Mouse (Mus musculus) heart, adult 2 months (tissue): ENCODE results near the gene Pank4. TPM values are rescaled to one million over a fixed set of nuclear protein-coding genes. Genes with fewer than 3 reads are reported as not detected.

Experiments
- DNase-seq, 2 experiments: peaks; one replicate each; pipeline ENCODE4 v3.0.0; 2021
- H3K27ac ChIP-seq: fragments of 200-600 bp; 2 replicates; pipeline ENCODE4 v1.8.1; 2022
- H3K27me3 ChIP-seq: fragments of 200-500 bp; 2 replicates; pipeline ENCODE4 v1.6.1; 2012; ENCODE audit warnings: mild to moderate bottlenecking, low read length, inconsistent platforms, mixed read lengths; ENCODE audit not compliant: control insufficient read depth, insufficient read depth
- H3K36me3 ChIP-seq: fragments of 200-500 bp; 2 replicates; pipeline ENCODE4 v1.6.1; 2012; ENCODE audit warnings: low read length, inconsistent platforms; ENCODE audit not compliant: control insufficient read depth, insufficient read depth
- H3K4me1 ChIP-seq: fragments of 200-500 bp; 2 replicates; pipeline ENCODE4 v1.6.1; 2011; ENCODE audit warnings: low read length; ENCODE audit not compliant: control insufficient read depth, insufficient read depth
- H3K4me3 ChIP-seq: fragments of 200-600 bp; 2 replicates; pipeline ENCODE4 v1.8.1; 2022
- H3K79me2 ChIP-seq: fragments of 200-500 bp; replicated peaks from 2 replicates; pipeline ENCODE4 v1.6.1; 2012; ENCODE audit warnings: mild to moderate bottlenecking, inconsistent platforms, low read length, moderate library complexity, mixed read lengths; ENCODE audit not compliant: control insufficient read depth, insufficient read depth
- H3K9ac ChIP-seq: fragments of 200-500 bp; 2 replicates; pipeline ENCODE4 v1.6.1; 2012; ENCODE audit warnings: low read depth, mild to moderate bottlenecking, control low read depth, inconsistent platforms, low read length, mixed read lengths
- CTCF ChIP-seq: fragments of 200-600 bp; IDR thresholded peaks from 2 replicates; pipeline ENCODE4 v1.8.1; 2022; ENCODE audit warnings: antibody characterized with exemption, mild to moderate bottlenecking, moderate library complexity
- EP300 ChIP-seq: fragments of 200-500 bp; IDR thresholded peaks from 2 replicates; pipeline ENCODE4 v1.6.1; 2011; ENCODE audit warnings: low read depth, low read length, control low read depth; ENCODE audit not compliant: insufficient read depth
- POLR2A ChIP-seq: fragments of 200-500 bp; IDR thresholded peaks from 2 replicates; pipeline ENCODE4 v1.6.1; 2011; ENCODE audit warnings: mild to moderate bottlenecking, low read depth, low read length, control low read depth; ENCODE audit not compliant: insufficient read depth
- WGBS: fragments of 180-500 bp; shearing (Covaris S2); methylation state at CpG from one replicate; pipeline ENCODE4 v1.1.7; 2018; 5-methylcytosine and 5-hydroxymethylcytosine counted together
- intact Hi-C: fragments of 180-260 bp; cut with DNase I; formaldehyde crosslinking; loops from one replicate; pipeline ENCODE4 v1.15.1; 2025
- polyA plus RNA-seq: library from polyadenylated mRNA; depleted of rRNA; stranded (reverse); fragments of >200 nt; gene quantifications from 2 replicates; pipeline ENCODE4 v1.2.3, GENCODE M21; 2012
- total RNA-seq, 2 experiments: library from RNA; stranded (reverse); gene quantifications; 2 replicates each; pipeline ENCODE4 v1.2.3; 2021

Gene Pank4
- total and polyA plus RNA-seq, 3 experiments: 40.7 to 59.6 (median 43.9) TPM

DNA sequence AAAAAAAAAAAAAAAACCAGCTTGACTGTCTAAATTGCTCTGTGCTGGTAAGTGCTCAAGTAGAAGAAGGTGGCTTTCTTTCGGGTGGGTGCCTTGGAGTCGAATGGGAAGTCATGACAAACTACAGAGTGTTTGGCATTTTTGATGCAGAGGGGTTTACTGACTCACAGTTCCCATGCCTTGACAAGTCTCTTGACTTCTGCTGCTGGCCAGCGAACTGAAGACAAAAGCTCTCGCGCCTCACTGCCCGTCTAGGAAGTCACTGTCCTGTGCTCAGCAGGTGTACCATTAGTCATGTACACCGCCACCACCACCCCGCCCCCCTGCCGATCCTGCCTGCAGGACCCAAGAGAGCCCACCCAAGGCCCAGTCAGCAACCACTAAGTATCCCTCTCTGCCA is 7.3 kb upstream of the Pank4 start:
- intact Hi-C loops: no loop called here
- Histone ChIP-seq H3K27me3 (peaks cover 16% of the 10 kb centered on the region), H3K4me1 (no peaks in the 10 kb centered on the region; the same call in 1 of the 2 replicates), H3K9ac (no peak overlapping the region), H3K79me2 (no peaks in the 10 kb centered on the region), H3K4me3 (no peak overlapping the region), H3K36me3 (no peaks in the 10 kb centered on the region), H3K27ac (no peak overlapping the region)
- TF ChIP-seq EP300 (no peak), POLR2A (no peak), CTCF (no peak)
- no peak for DNase-seq
- WGBS: 49% methylated on average over 9 of the region's 9 CpGs

DNA sequence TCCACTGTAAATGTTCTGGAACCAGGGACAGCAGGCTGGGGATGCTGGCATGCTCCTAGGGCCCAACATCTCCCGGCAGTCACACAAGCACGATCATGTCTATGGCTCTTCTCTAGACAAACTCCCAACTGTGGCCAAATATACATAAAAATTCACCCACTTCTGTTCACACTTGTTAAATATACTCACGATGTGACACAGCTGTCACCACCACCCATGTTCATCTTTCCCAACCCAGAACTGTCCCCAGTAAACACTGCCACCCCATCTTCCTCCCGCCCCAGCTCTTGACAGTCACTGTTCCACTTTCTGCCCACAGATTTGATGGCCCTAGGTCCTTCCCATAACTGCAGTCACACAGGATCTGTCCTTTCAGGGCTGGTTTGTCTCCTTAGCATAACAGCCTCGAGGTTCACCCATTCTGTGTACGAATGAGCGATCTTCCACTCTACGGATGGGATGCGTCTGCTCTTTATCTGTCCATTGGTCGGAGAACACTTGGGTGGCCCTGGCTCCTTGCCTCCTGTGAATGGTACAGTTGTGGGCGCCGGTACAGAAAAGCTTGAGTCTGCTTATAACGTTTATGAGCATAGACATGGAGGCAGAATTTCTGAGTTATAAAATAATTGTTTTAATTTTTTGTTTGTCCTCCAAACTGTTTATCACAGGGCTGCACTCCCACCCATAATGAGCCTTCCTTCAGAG is 6.5 kb upstream of the Pank4 start:
- 56% methylated on average over 13 of the region's 13 CpGs for WGBS
- no peak overlapping the region for H3K27ac ChIP-seq
- H3K79me2 ChIP-seq: no peaks in the 10 kb centered on the region
- H3K4me3 ChIP-seq: no peak overlapping the region
- peaks cover 16% of the 10 kb centered on the region for H3K27me3 ChIP-seq
- no peaks in the 10 kb centered on the region; the same call in 1 of the 2 replicates for H3K4me1 ChIP-seq
- H3K36me3 ChIP-seq: no peaks in the 10 kb centered on the region
- DNase-seq: no peak
- H3K9ac ChIP-seq: no peak overlapping the region
- TF ChIP-seq EP300: no peak
- TF ChIP-seq POLR2A: no peak
- no peak for TF ChIP-seq CTCF
- intact Hi-C loops: no loop called here

- Histone ChIP-seq H3K9ac (no peak overlapping the region), H3K4me3 (no peak overlapping the region), H3K79me2 (no peaks in the 10 kb centered on the region), H3K27ac (no peak overlapping the region), H3K4me1 (no peaks in the 10 kb centered on the region; the same call in none of the 2 replicates), H3K27me3 (peaks cover 13% of the 10 kb centered on the region), H3K36me3 (no peaks in the 10 kb centered on the region)
- intact Hi-C loops: no loop called here
- 6% methylated on average over 15 of the region's 15 CpGs for WGBS
- no peak for TF ChIP-seq POLR2A
- TF ChIP-seq EP300: no peak
- TF ChIP-seq CTCF: no peak
- DNase-seq: no peak
These were observed 5.8 kb upstream of the Pank4 start for GRCm38 (mm10) chr4:154958171-154958570.

- H3K79me2 ChIP-seq: no peaks in the 10 kb centered on the region
- WGBS: 31% methylated on average over 8 of the region's 8 CpGs
- peaks cover 13% of the 10 kb centered on the region for H3K27me3 ChIP-seq
- H3K27ac ChIP-seq: no peak overlapping the region
- DNase-seq: no peak
- no peak overlapping the region for H3K4me3 ChIP-seq
- intact Hi-C loops: no loop called here
- TF ChIP-seq EP300: no peak
- TF ChIP-seq CTCF: no peak
- no peak for TF ChIP-seq POLR2A
- H3K36me3 ChIP-seq: no peaks in the 10 kb centered on the region
- no peak overlapping the region for H3K9ac ChIP-seq
- H3K4me1 ChIP-seq: peaks cover under 1% of the 10 kb centered on the region
These were observed 5.3 kb upstream of the Pank4 start for GRCm38 (mm10) chr4:154958621-154959020.

DNA sequence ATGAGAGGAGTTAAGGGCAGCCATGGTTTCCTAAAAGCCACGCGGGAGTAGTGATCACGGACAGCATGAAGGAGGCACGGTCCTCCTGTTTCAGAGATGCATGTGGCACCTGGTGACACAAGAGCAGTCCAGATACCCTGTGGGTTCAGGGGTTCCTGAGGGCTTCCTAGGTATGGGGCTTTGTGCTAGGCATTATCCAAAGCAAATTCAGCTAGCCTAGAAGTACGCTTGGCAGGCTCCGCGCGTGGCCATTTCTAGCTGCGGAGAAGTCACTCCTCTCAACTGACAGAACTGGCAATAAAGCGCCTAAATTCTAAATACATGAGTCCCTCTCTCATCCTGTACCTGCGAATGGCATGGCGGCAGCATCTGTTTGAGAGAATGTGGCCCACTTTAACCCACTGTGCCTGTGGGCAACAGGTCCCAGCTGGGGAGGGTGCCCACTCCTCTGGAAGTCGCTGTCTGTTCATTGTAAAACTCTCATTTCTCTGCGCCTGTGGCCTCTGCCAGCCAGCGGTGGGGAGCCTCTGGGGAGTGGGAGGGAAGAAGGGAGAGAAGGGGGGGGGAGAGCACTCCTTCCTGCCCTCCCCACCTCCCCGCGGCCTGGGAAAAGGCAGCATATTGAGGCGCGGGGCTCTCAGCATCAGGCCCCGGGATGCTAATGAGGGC is 3.8 kb upstream of the Pank4 start:
- peak overlapping the region; percentile 10; the same call in 1 of the 2 replicates for H3K9ac ChIP-seq
- H3K4me1 ChIP-seq: peaks cover 2% of the 10 kb centered on the region
- H3K4me3 ChIP-seq: peak overlapping the region; percentile 65
- H3K27me3 ChIP-seq: peaks cover 12% of the 10 kb centered on the region
- DNase-seq: no peak
- H3K36me3 ChIP-seq: no peaks in the 10 kb centered on the region
- H3K79me2 ChIP-seq: no peaks in the 10 kb centered on the region
- TF ChIP-seq CTCF (no peak), EP300 (no peak), POLR2A (no peak)
- 39% methylated on average over 20 of the region's 20 CpGs for WGBS
- no peak overlapping the region for H3K27ac ChIP-seq
- intact Hi-C loops: no loop called here

- Histone ChIP-seq H3K36me3 (no peaks in the 10 kb centered on the region), H3K4me1 (peaks cover 6% of the 10 kb centered on the region), H3K27ac (peak within 1 kb of the TSS; percentile 2; the same call in 1 of the 2 replicates), H3K9ac (peak within 1 kb of the TSS; percentile 47), H3K27me3 (peaks cover 10% of the 10 kb centered on the region), H3K79me2 (no peaks in the 10 kb centered on the region), H3K4me3 (peak within 1 kb of the TSS; percentile 65)
- intact Hi-C loops: no loop called here
- peak; percentile 35 to 49 for DNase-seq
- under 1% methylated on average over 65 of the region's 65 CpGs for WGBS
- TF ChIP-seq CTCF (no peak), POLR2A (no peak), EP300 (no peak)
These were observed 3.2 kb upstream of the Pank4 start, which contains the start of gene Hes5 for GRCm38 (mm10) chr4:154960690-154961225. Gene Hes5 (plus strand): TSS chr4:154960923.
